Mouse (Mus musculus): ENCODE measurements around the gene Mcm9. TPM values are rescaled to one million over a fixed set of nuclear protein-coding genes. Genes with fewer than 3 reads are reported as not detected.
"Not testable (repeated sequence)": the region's sequence is repeated elsewhere in the genome, so short reads cannot be mapped to it uniquely, and the experiment has no call there.

Mcm9 gene
- total RNA-seq, 1 experiment from 2014 or later, result 21.5 TPM

- ATAC-seq (replicated peaks; ENCODE audit: insufficient number of reproducible peaks, low FRiP score, low TSS enrichment, poor library complexity, severe bottlenecking), result no peak
Observed at GRCm38 (mm10) chr10:53508676-53509075, 121.6 kb downstream of the Mcm9 start.

GRCm38 (mm10) chr10:53505526-53505925 is 124.7 kb downstream of the Mcm9 start:
- ATAC-seq (replicated peaks; ENCODE audit: insufficient number of reproducible peaks, low FRiP score, low TSS enrichment, poor library complexity, severe bottlenecking), result peak; percentile 55

- no peak for ATAC-seq (replicated peaks; ENCODE audit: insufficient number of reproducible peaks, low FRiP score, low TSS enrichment, poor library complexity, severe bottlenecking)
Observed at GRCm38 (mm10) chr10:53505069-53505468, 125.2 kb downstream of the Mcm9 start.

- no peak for ATAC-seq (replicated peaks; ENCODE audit: insufficient number of reproducible peaks, low FRiP score, low TSS enrichment, poor library complexity, severe bottlenecking)
Observed at GRCm38 (mm10) chr10:53502875-53503816, 127.1 kb downstream of the Mcm9 start.

- ATAC-seq (replicated peaks; ENCODE audit: insufficient number of reproducible peaks, low FRiP score, low TSS enrichment, poor library complexity, severe bottlenecking), result no peak
Observed at GRCm38 (mm10) chr10:53502471-53502870, 127.8 kb downstream of the Mcm9 start.

GRCm38 (mm10) chr10:53499518-53499917 is 130.7 kb downstream of the Mcm9 start:
- ATAC-seq (replicated peaks; ENCODE audit: insufficient number of reproducible peaks, low FRiP score, low TSS enrichment, poor library complexity, severe bottlenecking), result no peak; the same call in 1 of the 2 replicates

GRCm38 (mm10) chr10:53495349-53495748 is 134.9 kb downstream of the Mcm9 start:
- not testable (repeated sequence) for ATAC-seq (replicated peaks; ENCODE audit: insufficient number of reproducible peaks, low FRiP score, low TSS enrichment, poor library complexity, severe bottlenecking)

- no peak for ATAC-seq (replicated peaks; ENCODE audit: insufficient number of reproducible peaks, low FRiP score, low TSS enrichment, poor library complexity, severe bottlenecking)
Observed at GRCm38 (mm10) chr10:53493954-53494353, 136.3 kb downstream of the Mcm9 start.

Other genes starting within 250 kb of the Mcm9 start
- gene Asf1a, start 33.7 kb downstream of the Mcm9 start, total RNA-seq (2017), result 20.2 to 27.3 TPM (median 24.3 TPM) in 3 replicates
- gene Fam184a, start 120.7 kb upstream of the Mcm9 start, total RNA-seq (2017), result 3.4 to 14.7 TPM (median 7.1 TPM) in 3 replicates